Mouse (Mus musculus): ENCODE results near the gene Arhgap31.

GRCm38 (mm10) chr16:38619054-38619453 is 94.0 kb downstream of the Arhgap31 start:
- TF ChIP-seq CTCF (IDR thresholded peaks at IDR 0.05; ENCODE audit: low read depth) (peak; percentile 88), EP300 (IDR thresholded peaks at IDR 0.05; ENCODE audit: low read depth) (no peak)
